Mouse (Mus musculus) ovary, adult 18-20 months (tissue): ENCODE measurements at regions not wholly inside any gene's neighbourhood (a gene's known extent, or its start where the extent isn't known, plus 50 kb on each side); places are given as distances from the start of the nearest gene placed in this dataset.

Source experiments
- DNase-seq: peaks from one replicate; pipeline ENCODE4 v3.0.0; 2022; ENCODE audit warnings: low spot score, mixed read lengths

GRCm38 (mm10) chr4:142956832-142957429, 255.9 kb downstream of the Prdm2 start:
- no peak for DNase-seq

- DNase-seq = no peak
Measured at GRCm38 (mm10) chr4:142956376-142956775, 256.4 kb downstream of the Prdm2 start.

- no peak for DNase-seq
Measured at GRCm38 (mm10) chr4:142953724-142954123, 259.1 kb downstream of the Prdm2 start.

- DNase-seq = no peak
Measured at GRCm38 (mm10) chr4:142952879-142953278, 259.9 kb downstream of the Prdm2 start.

GRCm38 (mm10) chr4:142947673-142948072, 265.1 kb downstream of the Prdm2 start:
- no peak for DNase-seq

GRCm38 (mm10) chr4:142933627-142934026, 279.2 kb downstream of the Prdm2 start:
- DNase-seq = no peak

- no peak for DNase-seq
Measured at GRCm38 (mm10) chr4:142929245-142929644, 283.6 kb downstream of the Prdm2 start.

GRCm38 (mm10) chr4:142927328-142928108, 285.3 kb downstream of the Prdm2 start:
- DNase-seq = no peak

- DNase-seq = no peak
Measured at GRCm38 (mm10) chr4:142925111-142925510, 287.7 kb downstream of the Prdm2 start.

GRCm38 (mm10) chr4:142909355-142909947, 303.3 kb downstream of the Prdm2 start:
- no peak for DNase-seq

GRCm38 (mm10) chr4:142908782-142909181, 304.0 kb downstream of the Prdm2 start:
- DNase-seq = no peak

- peak; percentile 3 for DNase-seq
Measured at GRCm38 (mm10) chr4:142903356-142904032, 309.3 kb downstream of the Prdm2 start.

- DNase-seq = no peak
Measured at GRCm38 (mm10) chr4:142900792-142901191, 312.0 kb downstream of the Prdm2 start.

- no peak for DNase-seq
Measured at GRCm38 (mm10) chr4:142898994-142899393, 313.8 kb downstream of the Prdm2 start.

GRCm38 (mm10) chr4:142890711-142891110, 322.1 kb downstream of the Prdm2 start:
- no peak for DNase-seq

- no peak for DNase-seq
Measured at GRCm38 (mm10) chr4:142888891-142889290, 323.9 kb downstream of the Prdm2 start.

GRCm38 (mm10) chr4:142887876-142888275, 324.9 kb downstream of the Prdm2 start:
- no peak for DNase-seq

GRCm38 (mm10) chr4:142880323-142880759, 332.5 kb downstream of the Prdm2 start:
- DNase-seq = peak; percentile 53

GRCm38 (mm10) chr4:142876151-142876550, 336.6 kb downstream of the Prdm2 start:
- DNase-seq = no peak

GRCm38 (mm10) chr4:142875105-142875504, 337.7 kb downstream of the Prdm2 start:
- no peak for DNase-seq

- DNase-seq = no peak
Measured at GRCm38 (mm10) chr4:142866341-142866740, 346.5 kb downstream of the Prdm2 start.

GRCm38 (mm10) chr4:142865593-142865992, 347.2 kb downstream of the Prdm2 start:
- no peak for DNase-seq

- peak; percentile 56 for DNase-seq
Measured at GRCm38 (mm10) chr4:142863939-142864338, 348.9 kb downstream of the Prdm2 start.
